Mouse (Mus musculus) naive thymus-derived CD4-positive, alpha-beta T cell, adult 2 months (primary cell): ENCODE measurements around the gene Sag.
A peak's percentile ranks its signal among the peaks of the same experiment; 100 is the strongest.
"Not testable (repeated sequence)": the region's sequence is repeated elsewhere in the genome, so short reads cannot be mapped to it uniquely, and the experiment has no call there.

Source experiments
- DNase-seq: peaks from one replicate; pipeline ENCODE4 v3.0.0-alpha.2; 2011; ENCODE audit warnings: low read depth

The Sag gene

DNA sequence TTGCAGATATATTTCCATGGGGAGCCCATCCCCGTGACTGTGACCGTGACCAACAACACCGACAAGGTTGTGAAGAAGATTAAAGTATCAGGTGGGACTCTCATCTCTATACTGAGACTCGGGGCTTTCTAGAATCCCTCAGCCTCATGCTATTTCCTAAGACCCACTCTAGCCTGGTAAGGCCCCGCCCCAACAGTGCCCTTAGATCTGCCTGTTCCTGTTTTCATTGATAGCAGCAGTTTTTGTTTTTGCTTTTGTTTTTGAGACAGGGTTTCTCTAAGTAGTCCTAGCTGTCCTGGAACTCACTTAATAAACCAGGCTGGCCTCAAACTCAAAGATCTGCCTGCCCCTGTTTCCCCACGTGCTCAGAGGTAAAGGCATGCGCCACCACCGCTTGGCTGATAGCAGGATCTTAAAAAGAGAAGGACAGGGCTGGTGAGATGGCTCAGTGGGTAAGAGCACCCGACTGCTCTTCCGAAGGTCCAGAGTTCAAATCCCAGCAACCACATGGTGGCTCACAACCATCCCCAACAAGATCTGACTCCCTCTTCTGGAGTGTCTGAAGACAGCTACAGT, 21.0 kb downstream of the Sag start:
- no peak for DNase-seq

- DNase-seq: no peak
Observed at GRCm38 (mm10) chr1:87825281-87825680, 21.8 kb downstream of the Sag start.

GRCm38 (mm10) chr1:87825991-87826390, 22.5 kb downstream of the Sag start:
- DNase-seq: no peak

GRCm38 (mm10) chr1:87826474-87826873, 23.0 kb downstream of the Sag start:
- no peak for DNase-seq

DNA sequence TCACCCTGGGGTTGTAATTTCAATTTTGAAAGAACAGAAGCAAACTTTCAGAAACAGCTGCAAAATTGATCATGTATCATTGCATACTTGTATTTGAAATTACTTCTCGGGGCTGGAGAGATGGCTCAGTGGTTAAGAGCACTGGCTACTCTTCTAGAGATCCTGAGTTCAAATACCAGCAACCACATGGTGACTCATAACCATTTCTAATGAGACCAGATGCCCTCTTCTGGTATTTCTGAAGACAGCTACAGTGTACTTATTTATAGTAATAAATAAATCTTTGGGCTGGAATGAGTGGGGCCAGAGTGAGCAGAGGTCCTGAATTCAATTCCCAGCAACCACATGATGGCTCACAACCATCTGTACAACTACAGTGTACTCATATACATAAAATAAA, 24.0 kb downstream of the Sag start:
- DNase-seq: not testable (repeated sequence)

- DNase-seq: peak; percentile 91
Observed at GRCm38 (mm10) chr1:87828185-87828584, 24.7 kb downstream of the Sag start.

GRCm38 (mm10) chr1:87828926-87829580, 25.6 kb downstream of the Sag start:
- peak; percentile 72 for DNase-seq

DNA sequence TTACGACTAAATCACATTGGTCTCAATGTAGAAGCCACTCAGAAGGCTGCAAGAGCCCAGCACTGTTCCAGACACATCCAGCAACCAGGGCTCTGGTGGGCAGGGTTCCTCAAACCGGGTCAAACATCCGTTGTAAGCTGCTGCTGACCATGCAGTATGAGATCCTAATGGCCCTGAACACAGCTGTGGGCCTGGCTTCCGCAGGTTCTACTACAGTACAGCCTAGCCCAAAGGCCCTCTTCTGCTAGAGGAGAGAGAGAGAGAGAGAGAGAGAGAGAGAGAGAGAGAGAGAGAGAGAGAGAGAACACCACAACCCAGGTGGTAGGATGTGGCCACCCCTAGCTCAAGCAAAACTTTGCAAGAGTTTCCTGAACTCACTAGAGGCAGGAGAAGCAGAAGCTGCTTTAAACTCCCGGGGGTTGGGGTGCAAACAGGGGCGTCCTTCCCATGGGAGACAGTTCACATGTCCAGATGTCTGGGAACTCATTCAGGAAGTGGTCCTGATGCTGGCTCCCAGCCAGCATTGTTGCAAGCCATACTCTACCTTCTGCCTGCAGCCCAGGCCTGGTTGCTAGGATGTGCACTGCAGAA, 26.2 kb downstream of the Sag start:
- DNase-seq: peak; percentile 80

DNA sequence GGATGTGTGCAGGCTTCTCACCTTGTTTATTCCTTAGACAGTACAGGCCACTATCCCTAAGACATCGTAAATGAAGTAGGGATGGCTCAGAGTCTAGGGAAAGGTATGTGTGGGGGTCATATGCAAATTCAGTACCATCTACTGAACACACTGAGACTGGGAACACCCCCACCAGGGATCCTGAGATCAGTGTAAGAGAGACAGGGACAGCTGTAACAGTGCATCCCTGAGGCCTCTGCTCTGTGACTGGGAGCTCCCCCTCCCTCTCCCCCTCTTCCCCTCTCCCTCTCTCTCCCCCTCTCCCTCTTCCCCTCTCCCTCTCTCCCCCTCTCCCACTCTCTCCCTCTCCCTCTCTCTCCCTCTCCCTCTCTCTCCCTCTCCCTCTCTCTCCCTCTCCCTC, 33.0 kb downstream of the Sag start:
- no peak for DNase-seq

GRCm38 (mm10) chr1:87837018-87837417, 33.5 kb downstream of the Sag start:
- no peak for DNase-seq

- DNase-seq: no peak
Observed at GRCm38 (mm10) chr1:87840411-87841208, 37.1 kb downstream of the Sag start.

- peak; percentile 86 for DNase-seq
Observed at GRCm38 (mm10) chr1:87846801-87847474, 43.5 kb downstream of the Sag start.

DNA sequence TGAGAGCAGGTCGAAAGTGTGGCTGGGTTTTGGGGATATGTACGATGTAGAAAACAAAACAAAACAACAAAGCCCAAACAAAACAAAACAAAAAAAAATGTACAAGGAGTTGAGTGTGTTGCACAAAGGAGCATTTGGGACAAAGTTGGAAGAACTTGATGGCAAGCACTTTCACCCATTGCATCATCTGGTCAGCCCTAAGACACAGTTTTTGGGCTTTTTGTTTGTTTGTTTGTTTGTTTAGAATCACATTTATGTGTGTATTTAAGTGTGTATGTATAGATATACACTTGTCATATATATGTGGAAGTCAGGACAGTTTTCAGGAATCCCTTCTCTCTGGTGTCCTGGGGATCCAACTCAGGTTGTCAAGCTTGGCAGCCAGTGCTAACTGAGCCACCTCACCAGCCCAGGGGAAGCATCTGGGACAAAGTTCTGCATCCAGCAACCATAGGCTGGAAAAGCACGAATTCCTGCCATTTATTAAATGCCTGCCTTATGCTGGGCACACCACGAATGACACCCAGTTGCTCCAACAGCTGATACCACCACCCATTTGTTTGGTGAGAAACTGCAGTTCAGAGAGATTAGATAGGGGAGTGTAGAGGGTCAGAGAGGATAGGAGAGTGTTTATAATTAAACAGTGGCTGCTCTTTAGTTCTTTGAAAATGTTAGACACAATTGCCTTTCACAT, 44.1 kb downstream of the Sag start:
- DNase-seq: no peak

GRCm38 (mm10) chr1:87848237-87848996, 44.9 kb downstream of the Sag start:
- peak; percentile 18 for DNase-seq

GRCm38 (mm10) chr1:87849278-87849677, 45.8 kb downstream of the Sag start:
- DNase-seq: no peak

DNA sequence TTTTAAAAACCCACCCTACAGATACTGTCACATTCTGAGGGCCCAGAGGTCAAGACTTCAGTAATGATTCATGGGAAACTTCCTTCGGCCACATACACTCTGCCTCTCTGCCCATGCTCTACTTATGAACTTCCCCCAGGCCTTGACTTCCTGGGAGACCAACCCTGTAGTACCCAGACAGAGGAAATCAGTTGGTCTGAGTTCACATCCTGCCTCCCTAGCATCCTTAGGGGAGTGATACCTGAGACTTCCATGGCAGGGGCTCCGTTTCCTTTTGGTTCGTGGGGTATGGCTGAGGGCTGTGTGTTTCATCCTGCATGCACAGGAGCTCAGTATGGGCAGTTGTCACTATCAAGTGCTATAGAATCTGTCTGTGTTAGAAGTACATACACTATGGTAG, 47.9 kb downstream of the Sag start:
- DNase-seq: no peak

DNA sequence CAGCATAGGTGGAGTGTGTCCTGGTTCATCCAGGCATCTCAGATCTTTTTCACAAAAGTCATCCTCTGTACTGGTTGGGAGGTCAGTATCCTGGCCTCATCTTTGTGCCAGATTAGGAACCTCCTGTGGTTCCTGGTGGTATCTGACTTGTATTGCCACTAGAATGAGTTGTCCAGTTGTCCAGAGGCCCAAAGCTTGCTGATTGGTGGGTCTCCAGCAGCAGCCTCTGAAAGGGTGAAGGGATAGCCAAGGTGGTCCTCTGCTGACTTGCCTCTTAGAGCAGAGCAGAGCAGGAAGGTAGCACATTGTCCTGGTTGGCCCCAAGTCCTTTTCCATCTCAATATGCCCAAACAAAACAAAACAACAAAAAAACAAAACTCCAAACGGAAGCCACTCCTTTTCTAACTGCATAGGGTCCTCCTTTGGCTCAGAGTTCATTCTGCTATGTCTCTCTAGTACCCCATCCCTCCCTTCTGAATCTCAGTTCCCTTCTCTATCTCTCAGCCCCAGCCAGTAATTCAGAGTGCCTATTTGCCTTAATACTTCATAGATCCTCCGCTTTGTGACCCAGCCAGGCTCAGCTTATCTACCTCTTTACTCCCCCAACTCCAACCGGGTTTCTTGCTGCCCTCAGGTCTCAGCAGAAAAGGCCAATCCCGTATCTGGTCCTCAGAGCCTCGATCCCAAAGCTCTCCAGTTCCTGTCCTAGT, 48.8 kb downstream of the Sag start:
- no peak for DNase-seq

DNA sequence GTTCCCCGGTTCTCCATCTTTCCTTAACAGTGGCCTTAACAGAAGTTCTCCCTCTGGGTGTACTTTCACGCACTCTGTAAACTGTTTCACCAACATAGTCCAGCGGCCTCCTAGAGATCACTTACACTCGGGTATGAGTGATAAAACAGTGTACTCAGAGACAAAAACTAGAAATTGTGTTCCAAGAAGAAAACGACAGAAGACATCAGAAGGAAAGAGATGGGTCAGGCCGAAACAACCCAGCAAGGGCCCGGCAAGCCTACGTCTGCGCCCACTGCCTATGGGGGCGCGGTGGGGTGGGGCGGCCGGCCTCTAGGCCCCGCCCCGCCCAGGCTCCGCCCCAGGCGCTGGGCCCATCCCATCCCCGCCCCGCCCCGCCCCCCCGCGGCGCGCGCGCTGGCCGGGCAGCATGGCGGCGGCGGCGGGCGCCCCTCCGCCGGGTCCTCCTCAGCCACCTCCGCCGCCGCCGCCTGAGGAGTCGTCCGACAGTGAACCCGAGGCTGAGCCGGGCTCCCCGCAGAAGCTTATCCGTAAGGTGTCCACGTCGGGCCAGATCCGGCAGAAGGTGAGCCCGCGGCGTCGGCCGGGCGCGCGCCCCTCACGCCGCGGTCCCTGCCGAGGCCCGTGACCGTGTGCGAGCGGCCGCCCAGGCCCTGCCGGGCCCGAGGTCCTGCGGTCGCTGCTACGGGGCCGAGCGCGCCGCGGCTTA, 49.6 kb downstream of the Sag start, which contains the start of gene Dgkd:
TSS of gene Dgkd (plus strand) at position 396 of the 709 bp plus-strand sequence.
- peak; percentile 86 for DNase-seq

DNA sequence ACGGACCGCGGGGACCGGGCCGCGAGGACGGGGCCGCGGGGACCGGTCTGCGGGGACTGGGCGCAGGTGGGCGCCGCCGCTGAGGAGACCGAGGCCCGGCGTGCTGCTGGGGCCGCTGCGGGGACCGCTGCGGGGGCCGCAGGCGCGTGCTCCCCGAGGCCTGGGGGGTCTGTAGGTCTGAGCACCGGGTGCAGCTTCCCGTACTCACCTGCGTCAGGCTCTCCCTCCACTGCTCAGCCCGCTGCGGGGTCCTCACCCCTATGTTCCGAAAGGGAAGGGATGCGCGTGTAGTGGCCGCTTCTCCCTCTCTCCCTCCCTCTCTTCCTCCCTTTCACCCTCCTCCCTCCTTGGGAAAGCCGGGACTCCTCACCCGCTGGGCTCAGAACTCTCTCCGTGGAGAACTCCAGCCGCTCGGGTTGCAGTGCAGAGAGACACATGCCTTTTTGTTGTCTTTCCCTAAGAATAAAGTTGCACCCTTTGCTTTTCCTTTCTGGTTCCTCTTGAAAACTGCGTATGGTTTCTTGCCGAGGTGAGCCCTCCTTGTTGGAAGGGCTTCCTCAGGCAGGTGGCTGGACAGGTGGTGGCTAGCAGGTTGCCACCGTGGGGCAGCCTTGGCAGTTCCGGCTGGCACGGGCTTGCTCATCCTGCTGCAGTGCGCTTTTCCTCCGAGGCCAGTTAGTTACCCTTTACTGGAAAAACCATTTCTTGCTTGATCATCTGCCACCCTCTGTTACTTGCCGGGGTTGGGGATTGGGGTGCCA, 50.3 kb downstream of the Sag start:
- DNase-seq: peak; percentile 61
